Mouse (Mus musculus) olfactory bulb, adult 2 months (tissue): Measurements from ENCODE around the gene Amer2. TPM values are rescaled to one million over a fixed set of nuclear protein-coding genes. Genes with fewer than 3 reads are reported as not detected.
A peak's percentile ranks its signal among the peaks of the same experiment; 100 is the strongest.

Source experiments
- H3K27ac ChIP-seq: fragments of 200-500 bp; 2 replicates; pipeline ENCODE4 v1.5.1; 2012; ENCODE audit warnings: low read depth, low read length; ENCODE audit not compliant: insufficient read depth
- H3K4me1 ChIP-seq: fragments of 200-500 bp; 2 replicates; pipeline ENCODE4 v1.6.1; 2012; ENCODE audit warnings: low read length; ENCODE audit not compliant: control insufficient read depth, insufficient read depth
- H3K4me3 ChIP-seq: fragments of 200-500 bp; 2 replicates; pipeline ENCODE4 v1.5.1; 2012; ENCODE audit warnings: mild to moderate bottlenecking, low read depth, low read length, moderate library complexity; ENCODE audit not compliant: insufficient read depth
- CTCF ChIP-seq: fragments of 200-500 bp; IDR thresholded peaks from 2 replicates; pipeline ENCODE4 v1.5.1; 2012; ENCODE audit warnings: low read depth, mild to moderate bottlenecking, low read length, moderate library complexity; ENCODE audit not compliant: insufficient read depth
- POLR2A ChIP-seq: fragments of 200-500 bp; IDR thresholded peaks from 2 replicates; pipeline ENCODE4 v1.6.1; 2012; ENCODE audit warnings: mild to moderate bottlenecking, low read depth, low read length, moderate library complexity; ENCODE audit not compliant: insufficient read depth
- WGBS: fragments of 180-500 bp; shearing (Covaris S2); methylation state at CpG from one replicate; pipeline ENCODE4 v1.1.7; 2018; 5-methylcytosine and 5-hydroxymethylcytosine counted together
- polyA plus RNA-seq: library from polyadenylated mRNA; stranded (reverse); fragments of >200 nt; gene quantifications from 2 replicates; pipeline ENCODE4 v1.2.4, GENCODE M21; 2012; ENCODE audit warnings: low replicate concordance; ENCODE audit not compliant: missing spikeins, insufficient read depth, insufficient read length

Gene Amer2
- polyA plus RNA-seq, 1 experiment = not detected

DNA sequence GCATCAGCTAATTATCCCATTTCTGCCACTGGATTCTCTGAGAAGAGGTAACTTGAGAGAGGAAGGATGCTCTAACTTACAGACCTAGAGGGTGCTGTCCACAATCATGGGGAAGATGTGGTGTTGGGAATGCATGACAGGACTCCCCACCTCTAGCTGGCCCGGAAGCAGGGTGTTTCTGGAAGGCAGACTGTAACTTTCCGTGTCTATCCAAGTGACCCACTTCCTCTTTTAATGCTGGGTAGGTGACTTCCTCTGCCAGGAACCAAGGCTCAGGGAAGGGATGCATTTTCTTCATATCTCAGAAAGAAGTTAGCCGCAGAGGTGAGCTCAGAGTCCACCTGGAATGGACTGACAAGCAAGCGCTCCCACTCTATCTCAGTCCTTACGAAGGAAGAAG, 33.5 kb downstream of the Amer2 start:
- Histone ChIP-seq H3K4me3 (no peak overlapping the region), H3K27ac (peak overlapping the region; percentile 75), H3K4me1 (peaks cover 25% of the 10 kb centered on the region)
- WGBS = 92% methylated on average over 5 of the region's 5 CpGs
- TF ChIP-seq CTCF = no peak
- TF ChIP-seq POLR2A = no peak

DNA sequence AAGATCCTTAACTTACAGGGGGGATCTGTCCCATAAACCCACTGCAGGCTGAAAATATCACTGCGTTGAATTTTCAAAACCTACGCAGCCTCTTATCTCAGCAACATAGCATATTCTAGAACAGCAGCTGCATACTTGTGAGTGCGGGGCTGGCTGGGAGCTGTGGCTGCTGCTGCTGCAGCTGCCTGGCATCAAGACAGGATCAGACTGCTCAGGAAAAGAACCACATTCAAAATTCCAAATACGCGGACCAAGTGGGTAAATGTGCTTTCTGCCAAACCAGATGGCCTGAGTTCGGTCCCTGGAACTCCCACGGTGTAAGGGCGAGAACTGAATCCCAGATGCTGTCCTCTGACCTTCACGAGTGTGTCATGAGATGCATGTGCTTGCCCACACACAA, 34.3 kb downstream of the Amer2 start:
- WGBS = 19% methylated on average over 9 of the region's 9 CpGs
- Histone ChIP-seq H3K27ac (peak overlapping the region; percentile 75), H3K4me1 (peaks cover 25% of the 10 kb centered on the region), H3K4me3 (no peak overlapping the region)
- TF ChIP-seq CTCF = no peak
- TF ChIP-seq POLR2A = no peak

DNA sequence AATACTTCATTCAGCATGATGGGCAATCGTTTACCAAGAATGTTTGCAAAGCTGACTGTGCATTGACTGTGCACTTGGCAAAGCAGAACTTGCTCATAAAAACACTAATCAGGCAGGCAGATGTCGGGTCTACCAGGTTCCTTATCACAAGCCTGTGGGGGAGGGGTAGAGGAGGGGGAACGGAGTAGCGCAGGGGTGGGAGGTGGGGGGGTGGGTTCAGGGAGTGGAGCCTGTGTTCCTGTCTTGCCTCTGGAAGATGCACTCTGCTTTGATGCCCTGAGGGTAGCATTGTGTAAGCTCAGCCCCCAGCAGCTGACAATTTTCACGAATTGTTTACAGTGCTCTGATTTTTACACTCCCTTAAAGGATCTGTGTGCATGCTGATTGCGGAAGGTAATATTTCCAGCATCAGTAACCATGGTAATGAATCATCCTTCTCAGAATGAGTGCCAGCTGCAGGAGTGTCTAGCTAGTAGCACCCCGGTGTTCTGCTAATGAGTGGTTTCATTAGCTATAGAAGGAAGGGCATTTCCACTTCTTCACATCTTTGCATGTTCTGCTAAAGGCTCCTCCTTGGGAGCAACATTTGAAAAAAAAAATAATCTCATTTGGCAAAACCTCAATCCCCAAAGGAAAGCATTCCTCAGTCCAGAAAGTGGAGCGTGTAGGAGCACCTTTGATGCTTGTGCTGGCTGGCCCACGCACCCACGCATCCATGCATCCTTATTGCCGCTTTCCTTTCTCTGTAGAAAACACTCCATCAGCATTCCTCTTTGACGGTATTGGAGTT, 36.8 kb downstream of the Amer2 start:
- TF ChIP-seq POLR2A = no peak
- TF ChIP-seq CTCF = no peak

DNA sequence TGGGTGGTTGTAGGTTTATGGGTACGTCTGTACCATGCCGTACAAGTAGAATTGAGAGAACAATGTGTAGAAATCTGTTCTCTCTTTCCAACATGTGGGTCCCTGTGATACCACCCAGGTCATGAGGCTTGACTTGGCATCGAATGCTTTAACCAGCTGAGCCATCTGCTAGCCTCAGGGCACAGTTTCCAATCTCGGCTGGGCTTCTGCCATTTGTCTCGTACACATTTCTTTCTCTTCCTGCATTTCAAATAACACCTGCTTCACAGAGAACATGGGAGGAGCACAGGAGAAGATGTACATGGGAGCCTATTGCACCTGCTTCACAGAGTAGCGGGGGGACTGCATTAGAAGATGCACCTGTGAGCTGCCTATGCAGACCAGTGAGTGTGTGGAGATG, 38.2 kb downstream of the Amer2 start:
- Histone ChIP-seq H3K27ac (no peak overlapping the region), H3K4me3 (no peak overlapping the region), H3K4me1 (peaks cover 32% of the 10 kb centered on the region)
- 76% methylated on average over 6 of the region's 6 CpGs for WGBS
- TF ChIP-seq POLR2A (no peak), CTCF (no peak)

More for the DNA sequence above, 36.8 kb downstream of the Amer2 start:
- WGBS = 10% methylated on average over 12 of the region's 12 CpGs
- Histone ChIP-seq H3K4me1 (peaks cover 32% of the 10 kb centered on the region), H3K4me3 (no peak overlapping the region), H3K27ac (peak overlapping the region; percentile 69)

DNA sequence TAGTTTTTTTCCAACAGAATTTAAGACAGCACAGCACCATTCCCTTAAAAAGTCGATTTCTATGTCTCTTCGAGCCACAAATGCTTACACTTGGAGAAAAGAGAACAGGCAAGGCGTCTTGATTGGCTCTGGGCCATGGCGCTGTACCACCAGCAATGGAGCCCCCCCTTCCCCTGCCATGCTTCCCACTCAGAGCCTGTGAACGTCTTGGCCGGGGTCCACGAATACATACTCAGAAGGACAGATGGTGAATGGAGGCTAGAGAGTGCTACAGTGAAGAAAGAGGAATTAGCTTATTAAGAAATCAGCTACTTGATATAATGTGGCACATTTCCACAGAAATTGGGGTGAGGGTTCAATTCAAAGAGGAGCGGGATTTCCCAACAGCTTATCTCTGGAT, 41.6 kb downstream of the Amer2 start:
- TF ChIP-seq CTCF = no peak
- TF ChIP-seq POLR2A = no peak
- WGBS = 23% methylated on average over 8 of the region's 8 CpGs
- peaks cover 12% of the 10 kb centered on the region for H3K4me1 ChIP-seq
- no peak overlapping the region for H3K27ac ChIP-seq
- no peak overlapping the region for H3K4me3 ChIP-seq

DNA sequence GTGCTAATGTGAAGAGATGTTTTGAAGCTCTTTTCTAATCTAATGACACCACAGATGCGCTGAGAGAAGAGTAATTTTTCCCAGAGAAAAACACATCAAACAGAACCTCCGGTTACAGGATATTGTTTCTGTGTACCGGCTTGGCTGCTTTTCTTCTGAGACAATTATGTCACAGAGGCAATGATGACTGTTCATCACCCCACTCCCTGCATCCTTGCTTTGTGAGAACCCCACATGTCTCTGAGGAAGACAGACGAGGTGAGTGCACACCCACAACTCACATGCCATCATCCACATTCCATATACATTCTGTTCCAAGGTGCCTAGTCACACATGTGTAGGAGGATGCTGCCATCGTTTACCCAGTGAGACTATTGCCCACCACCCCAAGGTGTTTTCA, 44.9 kb downstream of the Amer2 start:
- H3K27ac ChIP-seq = no peak overlapping the region
- 72% methylated on average over 5 of the region's 5 CpGs for whole genome bisulfite sequencing
- H3K4me3 ChIP-seq = no peak overlapping the region
- H3K4me1 ChIP-seq = peaks cover 14% of the 10 kb centered on the region
- no peak for TF ChIP-seq CTCF
- no peak for TF ChIP-seq POLR2A

DNA sequence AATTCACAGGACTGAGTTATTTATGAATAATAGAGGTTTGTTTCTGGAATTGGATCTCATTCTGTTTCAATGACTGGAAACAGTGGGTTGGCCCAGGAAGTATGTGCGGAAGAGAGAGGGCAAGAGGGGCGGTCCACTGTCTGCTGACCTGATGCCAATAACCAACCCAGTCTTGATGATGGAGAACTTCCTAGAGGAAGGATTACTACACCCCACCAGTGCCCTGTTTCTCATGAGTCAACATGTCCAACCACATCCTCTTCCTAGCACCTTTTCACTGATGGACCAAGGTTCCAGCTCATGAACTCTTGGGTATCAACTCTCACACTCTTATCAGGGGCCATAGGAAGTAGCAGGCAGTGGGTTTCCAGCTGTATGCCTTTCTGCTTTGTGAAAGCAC, 49.9 kb downstream of the Amer2 start:
- no peak overlapping the region for H3K4me3 ChIP-seq
- WGBS = 89% methylated on average over 2 of the region's 2 CpGs
- no peak for TF ChIP-seq POLR2A
- H3K27ac ChIP-seq = no peak overlapping the region
- peaks cover 9% of the 10 kb centered on the region for H3K4me1 ChIP-seq

DNA sequence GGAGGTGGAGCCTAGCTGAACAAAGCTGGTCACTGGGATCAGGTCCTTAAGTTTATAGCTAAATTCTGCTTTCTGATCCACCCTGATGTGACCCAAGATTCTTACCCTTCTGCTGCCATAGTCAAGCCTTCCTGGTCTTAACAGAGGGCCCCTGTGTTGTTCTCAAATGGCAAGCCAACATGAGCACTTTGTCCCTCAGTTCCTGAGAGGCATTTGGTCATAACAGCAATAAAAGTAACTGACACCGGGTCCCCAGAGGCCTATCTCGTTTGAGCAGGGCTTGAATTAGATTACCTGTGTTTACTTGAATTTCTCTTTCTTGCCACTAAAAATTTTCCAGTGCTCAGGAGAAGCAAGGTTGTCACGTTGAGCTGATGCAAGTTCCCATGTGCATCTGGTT, 51.1 kb downstream of the Amer2 start:
- H3K27ac ChIP-seq = no peak overlapping the region
- peaks cover 13% of the 10 kb centered on the region for H3K4me1 ChIP-seq
- 88% methylated on average over 3 of the region's 3 CpGs for WGBS
- TF ChIP-seq CTCF (no peak), POLR2A (no peak)
- no peak overlapping the region for H3K4me3 ChIP-seq

DNA sequence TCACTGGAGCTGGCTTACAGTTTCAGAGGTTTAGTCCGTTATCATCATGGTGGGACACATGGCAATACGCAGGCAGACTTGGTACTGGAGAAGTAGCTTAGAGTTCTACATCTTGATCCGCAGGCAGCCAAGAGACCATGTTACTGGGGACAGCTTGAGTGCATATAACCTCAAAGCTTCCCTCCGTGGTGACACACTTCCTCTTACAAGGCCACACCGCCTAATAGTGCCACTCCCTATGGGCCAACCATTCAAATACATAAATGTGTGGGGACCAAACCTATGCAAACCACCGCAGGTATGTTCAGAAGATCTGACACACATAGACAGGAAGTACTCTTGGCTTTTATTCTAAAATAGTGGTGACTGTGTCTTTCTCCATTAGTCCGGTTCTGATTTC, 52.5 kb downstream of the Amer2 start:
- 93% methylated on average over 7 of the region's 7 CpGs for WGBS
- H3K4me1 ChIP-seq = peaks cover 17% of the 10 kb centered on the region
- no peak for TF ChIP-seq POLR2A
- TF ChIP-seq CTCF = no peak
- no peak overlapping the region for H3K4me3 ChIP-seq
- no peak overlapping the region for H3K27ac ChIP-seq

DNA sequence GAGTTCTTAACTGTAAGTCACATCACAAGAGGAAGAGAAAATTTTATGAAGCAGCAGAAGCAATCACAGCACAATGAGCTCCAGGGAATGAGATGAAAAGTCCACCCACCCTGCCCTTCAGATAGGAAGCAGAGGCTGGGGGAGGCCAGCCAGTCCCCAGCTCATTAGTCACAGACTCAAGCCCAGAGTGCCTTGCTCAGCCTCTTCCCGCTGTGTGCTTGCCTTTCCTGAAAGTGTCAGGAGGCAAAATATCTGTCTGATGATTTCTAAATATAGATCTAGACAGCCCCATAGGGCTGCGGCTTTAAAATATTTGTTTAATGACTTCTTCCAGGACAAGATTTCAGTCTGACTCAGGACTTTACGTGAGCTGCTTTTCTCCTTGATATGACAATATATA, 54.8 kb downstream of the Amer2 start:
- WGBS = 38% methylated on average over 3 of the region's 3 CpGs

More for the DNA sequence above, 54.8 kb downstream of the Amer2 start:
- 0 out of 2 replicates have a peak overlapping the region, but pooled peaks have one; percentile 17 for H3K27ac ChIP-seq
- TF ChIP-seq POLR2A (no peak), CTCF (no peak)
- no peak overlapping the region for H3K4me3 ChIP-seq
- H3K4me1 ChIP-seq = peaks cover 10% of the 10 kb centered on the region
